Mouse (Mus musculus): ENCODE measurements at regions not wholly inside any gene's neighbourhood (a gene's known extent, or its start where the extent isn't known, plus 50 kb on each side); places are given as distances from the start of the nearest gene placed in this dataset.

DNA sequence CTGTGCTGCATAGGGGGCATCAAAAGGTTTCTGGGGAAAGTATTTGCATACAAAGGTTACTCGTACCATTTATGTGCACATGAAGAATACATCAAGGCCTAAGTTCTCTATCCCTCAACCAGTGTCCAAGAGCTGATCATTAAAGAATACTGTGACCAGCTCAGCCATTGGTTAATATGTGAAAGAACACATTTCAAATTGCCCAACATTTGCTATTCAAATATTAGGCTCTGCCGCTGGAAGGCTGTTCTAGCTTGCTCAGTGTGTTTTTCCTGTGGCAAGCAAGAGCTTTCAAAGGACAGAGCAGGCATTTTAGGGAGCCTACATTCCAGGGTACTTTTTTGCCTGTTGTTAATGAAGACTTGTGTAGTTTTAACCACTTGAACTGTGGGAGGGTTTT, 220.8 kb downstream of the Ahr start:
- H3K36me3 ChIP-seq (ENCODE audit: control insufficient read depth in 1 of 2, insufficient read depth in 2 of 2, low read length in 2 of 2), result no peaks in the 10 kb centered on the region
- TF ChIP-seq SIN3A (IDR thresholded peaks at IDR 0.05; ENCODE audit: low read length), result no peak
- no peak for TF ChIP-seq BHLHE40 (IDR thresholded peaks at IDR 0.05; ENCODE audit: borderline replicate concordance, low read depth, low read length)
- TF ChIP-seq RAD21 (IDR thresholded peaks at IDR 0.05; ENCODE audit: low read depth, low read length), result no peak
- TF ChIP-seq MXI1 (IDR thresholded peaks at IDR 0.05; ENCODE audit: low read depth, low read length), result no peak
- no peak for TF ChIP-seq MYC (IDR thresholded peaks at IDR 0.05; ENCODE audit: low read depth, low read length)
- no peak for TF ChIP-seq CHD2 (IDR thresholded peaks at IDR 0.05; ENCODE audit: low read length)
- no peak for TF ChIP-seq USF1 (IDR thresholded peaks at IDR 0.05; ENCODE audit: low read depth, low read length)
- no peak for TF ChIP-seq MYB (IDR thresholded peaks at IDR 0.05; ENCODE audit: low read depth, low read length)
- no peak for TF ChIP-seq GATA1 (IDR thresholded peaks at IDR 0.05; ENCODE audit: low read depth, low read length)
- no peak for TF ChIP-seq ZKSCAN1 (IDR thresholded peaks at IDR 0.05; ENCODE audit: low read depth, low read length)
- no peak for TF ChIP-seq USF2 (IDR thresholded peaks at IDR 0.05; ENCODE audit: borderline replicate concordance in 1 of 2, insufficient read depth in 1 of 2, low read depth in 1 of 2, low read length in 2 of 2)
- TF ChIP-seq HCFC1 (IDR thresholded peaks at IDR 0.05; ENCODE audit: low read depth, low read length), result no peak
- no peak for TF ChIP-seq JUND (IDR thresholded peaks at IDR 0.05; ENCODE audit: low read depth, low read length)
- no peak for TF ChIP-seq SMC3 (IDR thresholded peaks at IDR 0.05; ENCODE audit: low read depth, low read length)
- no peak for TF ChIP-seq TBP (IDR thresholded peaks at IDR 0.05; ENCODE audit: low read depth, low read length)
- no peak for TF ChIP-seq POLR2AphosphoS5 (IDR thresholded peaks at IDR 0.05; ENCODE audit: borderline replicate concordance, low read depth, low read length)
- no peak for TF ChIP-seq POLR2AphosphoS2 (IDR thresholded peaks at IDR 0.05; ENCODE audit: low read length)
- TF ChIP-seq ZMIZ1 (IDR thresholded peaks at IDR 0.05; ENCODE audit: low read depth, low read length), result no peak
- TF ChIP-seq CTCF (IDR thresholded peaks at IDR 0.05 in 2 of 3, conservative IDR thresholded peaks at IDR 0.05 in 1 of 3; ENCODE audit: control insufficient read depth in 1 of 3, insufficient read depth in 1 of 3, low read depth in 2 of 3, low read length in 3 of 3, poor library complexity in 1 of 3, severe bottlenecking in 1 of 3), result no peak
- no peaks in the 10 kb centered on the region for H3K79me2 ChIP-seq (ENCODE audit: control insufficient read depth, insufficient read depth, low read length, poor library complexity)
- no peak overlapping the region for H3K4me3 ChIP-seq (ENCODE audit: control insufficient read depth in 1 of 2, insufficient read depth in 1 of 2, low read depth in 2 of 2, low read length in 2 of 2)
- H3K27ac ChIP-seq (ENCODE audit: control insufficient read depth, low read depth, low read length), result no peak overlapping the region
- H3K9ac ChIP-seq (ENCODE audit: control insufficient read depth, low read depth, low read length, poor library complexity, severe bottlenecking), result no peak overlapping the region
- DNase-seq (ENCODE audit: low read depth, low spot score), result no peak
- no peaks in the 10 kb centered on the region for H3K27me3 ChIP-seq (ENCODE audit: control insufficient read depth in 1 of 2, insufficient read depth in 2 of 2, low read length in 2 of 2)
- no peaks in the 10 kb centered on the region for H3K4me1 ChIP-seq (ENCODE audit: control insufficient read depth in 1 of 2, insufficient read depth in 2 of 2, low read length in 2 of 2)
- H3K9me3 ChIP-seq (replicated peaks; ENCODE audit: insufficient read depth, low read length), result no peaks in the 10 kb centered on the region

GRCm38 (mm10) chr12:35313191-35313925, 221.5 kb downstream of the Ahr start:
- no peaks in the 10 kb centered on the region for H3K27me3 ChIP-seq (ENCODE audit: control insufficient read depth in 1 of 2, insufficient read depth in 2 of 2, low read length in 2 of 2)
- no peak overlapping the region for H3K4me3 ChIP-seq (ENCODE audit: control insufficient read depth in 1 of 2, insufficient read depth in 1 of 2, low read depth in 2 of 2, low read length in 2 of 2)
- H3K9me3 ChIP-seq (replicated peaks; ENCODE audit: insufficient read depth, low read length), result no peaks in the 10 kb centered on the region
- no peaks in the 10 kb centered on the region for H3K4me1 ChIP-seq (ENCODE audit: control insufficient read depth in 1 of 2, insufficient read depth in 2 of 2, low read length in 2 of 2)
- no peak for TF ChIP-seq POLR2AphosphoS2 (IDR thresholded peaks at IDR 0.05; ENCODE audit: low read length)
- no peak for TF ChIP-seq CTCF (IDR thresholded peaks at IDR 0.05 in 2 of 3, conservative IDR thresholded peaks at IDR 0.05 in 1 of 3; ENCODE audit: control insufficient read depth in 1 of 3, insufficient read depth in 1 of 3, low read depth in 2 of 3, low read length in 3 of 3, poor library complexity in 1 of 3, severe bottlenecking in 1 of 3)
- no peak for TF ChIP-seq UBTF (IDR thresholded peaks at IDR 0.05; ENCODE audit: borderline replicate concordance, insufficient read depth, low read depth, low read length)
- TF ChIP-seq MAFK (IDR thresholded peaks at IDR 0.05; ENCODE audit: borderline replicate concordance, low read depth, low read length), result no peak
- TF ChIP-seq TBP (IDR thresholded peaks at IDR 0.05; ENCODE audit: low read depth, low read length), result no peak
- no peak for TF ChIP-seq E2F4 (IDR thresholded peaks at IDR 0.05; ENCODE audit: borderline replicate concordance, low read depth, low read length)
- no peak for TF ChIP-seq MYC (IDR thresholded peaks at IDR 0.05; ENCODE audit: low read depth, low read length)
- no peak for TF ChIP-seq GABPA (IDR thresholded peaks at IDR 0.05; ENCODE audit: low read depth, low read length)
- no peak for TF ChIP-seq TAL1 (IDR thresholded peaks at IDR 0.05; ENCODE audit: low read length)
- no peak for TF ChIP-seq TCF12 (IDR thresholded peaks at IDR 0.05; ENCODE audit: low read depth, low read length)
- TF ChIP-seq GATA1 (IDR thresholded peaks at IDR 0.05; ENCODE audit: low read depth, low read length), result no peak
- no peak for TF ChIP-seq KAT2A (conservative IDR thresholded peaks at IDR 0.05; ENCODE audit: low read depth, low read length)
- TF ChIP-seq ZNF384 (IDR thresholded peaks at IDR 0.05; ENCODE audit: low read depth, low read length), result no peak
- no peak for TF ChIP-seq USF1 (IDR thresholded peaks at IDR 0.05; ENCODE audit: low read depth, low read length)
- no peak for TF ChIP-seq JUND (IDR thresholded peaks at IDR 0.05; ENCODE audit: low read depth, low read length)
- TF ChIP-seq CHD1 (IDR thresholded peaks at IDR 0.05; ENCODE audit: low read depth, low read length), result no peak
- TF ChIP-seq MAZ (IDR thresholded peaks at IDR 0.05; ENCODE audit: low read depth, low read length), result no peak
- TF ChIP-seq HCFC1 (IDR thresholded peaks at IDR 0.05; ENCODE audit: low read depth, low read length), result no peak
- TF ChIP-seq RCOR1 (IDR thresholded peaks at IDR 0.05; ENCODE audit: low read depth, low read length), result no peak
- H3K9ac ChIP-seq (ENCODE audit: control insufficient read depth, low read depth, low read length, poor library complexity, severe bottlenecking), result no peak overlapping the region
- H3K27ac ChIP-seq (ENCODE audit: control insufficient read depth, low read depth, low read length), result no peak overlapping the region
- H3K79me2 ChIP-seq (ENCODE audit: control insufficient read depth, insufficient read depth, low read length, poor library complexity), result no peaks in the 10 kb centered on the region
- no peaks in the 10 kb centered on the region for H3K36me3 ChIP-seq (ENCODE audit: control insufficient read depth in 1 of 2, insufficient read depth in 2 of 2, low read length in 2 of 2)
- DNase-seq (ENCODE audit: low read depth, low spot score), result no peak
